Mouse (Mus musculus) lung, adult 2 months (tissue): ENCODE results near the gene Golga3.

Experiments
- CTCF ChIP-seq: fragments of 200-500 bp; IDR thresholded peaks from 2 replicates; pipeline ENCODE4 v1.5.1; 2011; ENCODE audit warnings: mild to moderate bottlenecking, low read length, control low read depth; ENCODE audit not compliant: insufficient read depth
- POLR2A ChIP-seq: fragments of 200-500 bp; IDR thresholded peaks from 2 replicates; pipeline ENCODE4 v1.6.1; 2011; ENCODE audit warnings: low read depth, mild to moderate bottlenecking, control low read depth, low read length, borderline replicate concordance; ENCODE audit errors: extremely low read depth

DNA sequence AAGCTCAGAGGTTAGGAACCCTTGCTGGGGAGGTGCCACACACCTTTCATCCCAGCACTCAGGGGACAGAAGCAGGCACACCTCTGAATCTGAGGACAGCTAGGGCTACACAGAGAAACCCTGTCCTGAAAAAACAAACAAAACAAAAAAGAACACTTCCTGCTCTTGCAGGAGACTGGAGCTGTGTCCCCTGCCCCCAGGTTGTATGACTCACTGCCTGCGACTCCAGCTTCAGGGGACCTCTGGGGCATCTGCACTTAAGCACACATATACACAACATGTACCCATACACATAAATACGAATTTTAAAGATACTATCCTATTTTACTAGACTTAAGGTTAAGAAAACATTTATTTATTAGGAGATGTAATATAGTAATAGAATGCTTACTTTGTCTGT, 67.6 kb downstream of the Golga3 start:
- TF ChIP-seq CTCF (no peak), POLR2A (no peak)
